ENCODE assay signal across 22 mouse cellular contexts in the genomic region with DNA sequence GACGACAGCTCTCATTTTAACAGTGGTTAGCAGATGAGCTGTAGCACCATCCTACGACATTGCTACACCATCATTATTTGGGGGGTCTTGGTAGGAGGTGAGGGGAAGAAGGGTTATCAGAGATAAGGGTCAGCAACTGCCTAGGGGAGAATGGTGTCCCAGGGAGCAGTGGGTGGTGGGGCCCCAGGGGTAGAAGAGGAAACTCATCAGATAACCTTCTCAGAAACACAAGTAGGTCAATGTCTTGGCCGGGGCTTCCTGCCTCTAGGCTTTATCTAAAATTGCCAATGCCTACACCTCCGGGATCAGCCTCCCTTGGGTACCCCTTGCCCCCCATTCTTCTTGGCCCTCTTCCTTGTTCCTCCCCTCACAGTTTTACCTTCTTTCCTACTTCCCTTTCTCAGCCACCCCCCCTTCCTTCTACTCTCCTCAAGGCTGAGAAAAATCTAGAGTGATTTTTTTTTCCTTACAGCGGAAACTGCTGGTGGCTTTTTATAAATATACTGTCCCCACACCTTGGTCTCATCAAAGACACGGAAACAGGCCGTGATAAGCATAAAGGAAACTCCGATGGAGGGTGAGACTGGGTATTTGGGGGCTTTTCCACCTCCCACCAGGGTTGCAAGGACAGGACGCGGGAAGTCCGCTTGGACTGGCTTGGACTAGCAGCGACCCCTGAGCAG. TPM values are rescaled to one million over a fixed set of nuclear protein-coding genes. Genes with fewer than 3 reads are reported as not detected.
DNase-seq lines count a peak whose midpoint lies in the region; ATAC-seq and TF ChIP-seq lines count a peak whose summit lies in the region.
"Had no signal": no experiment of that assay in that cellular context is flagged by ENCODE, and none has a peak within 500 bp of the region (broad histone marks: within the 10 kb centered on the region; RNA-seq: fewer than 3 reads in every experiment).

No protein-coding gene starts in this region.

- ATAC-seq in common myeloid progenitor, adult 5-6 weeks (replicated peaks; ENCODE audit: low read depth, poor library complexity, severe bottlenecking), result peak; percentile 47
- ATAC-seq in liver, embryonic 13.5 days (ENCODE audit: low read depth), result peak; percentile 36; the same call in 1 of the 2 replicates
- ATAC-seq in cerebellum, adult (ENCODE audit: insufficient number of reproducible peaks, low FRiP score, low TSS enrichment), result no peak
- ATAC-seq: midbrain, embryonic 16.5 days had no signal

- H3K27ac ChIP-seq in spleen, adult 2 months (ENCODE audit: insufficient read depth, low read length), result peak overlapping the region; percentile 61; the same call in 1 of the 2 replicates
- no peak overlapping the region for H3K27ac ChIP-seq in liver, embryonic 13.5 days
- H3K27ac ChIP-seq in embryonic facial prominence, embryonic 10.5 days (replicated peaks), result no peak overlapping the region
- H3K27ac ChIP-seq: embryonic facial prominence, embryonic 12.5 days; hindbrain, embryonic 15.5 days; macrophage had no signal

- no peak for TF ChIP-seq CTCF in spleen, adult 2 months (IDR thresholded peaks at IDR 0.05; ENCODE audit: extremely low read depth, insufficient read depth, insufficient read length, insufficient replicate concordance)

- no peaks in the 10 kb centered on the region for H3K36me3 ChIP-seq in spleen, adult 2 months (ENCODE audit: control insufficient read depth, insufficient read depth, low read length)
- H3K36me3 ChIP-seq in liver, embryonic 13.5 days, result no peaks in the 10 kb centered on the region
- H3K36me3 ChIP-seq in embryonic facial prominence, embryonic 10.5 days (replicated peaks), result no peaks in the 10 kb centered on the region
- H3K36me3 ChIP-seq: embryonic facial prominence, embryonic 12.5 days; hindbrain, embryonic 15.5 days had no signal

- 0 out of 2 replicates have a peak overlapping the region, but pooled peaks have one; percentile 9 for H3K4me3 ChIP-seq in spleen, adult 2 months (ENCODE audit: extremely low read depth, insufficient read depth, insufficient read length)
- H3K4me3 ChIP-seq in liver, embryonic 13.5 days (replicated peaks), result no peak overlapping the region
- H3K4me3 ChIP-seq in embryonic facial prominence, embryonic 10.5 days, result no peak overlapping the region
- H3K4me3 ChIP-seq: embryonic facial prominence, embryonic 12.5 days; hindbrain, embryonic 15.5 days had no signal

- TF ChIP-seq POLR2A in spleen, adult 2 months (IDR thresholded peaks at IDR 0.05; ENCODE audit: low read depth, low read length), result no peak

- no peak for DNase-seq in spleen, adult 2 months (ENCODE audit: low read depth in 1 of 2, low spot score in 2 of 2)
- no peak for DNase-seq in spleen, postnatal 4 days (ENCODE audit: low spot score in 2 of 2)
- no peak for DNase-seq in liver, embryonic 13.5 days
- peak; percentile 35 for DNase-seq in naive thymus-derived CD4-positive, alpha-beta T cell, adult 2 months (ENCODE audit: low read depth)
- DNase-seq in embryonic facial prominence, embryonic 10.5 days (ENCODE audit: low spot score), result no peak
- no peak for DNase-seq in ovary, postnatal 36 days (ENCODE audit: low spot score)
- DNase-seq: adrenal gland, adult 2 months; cerebellum, adult 11-12 months; cerebellum, postnatal 36 days; gastrocnemius, postnatal 14 days; heart, postnatal 14 days; kidney, adult 11 months; kidney, postnatal 14 days; lung, adult 2 months had no signal

- H3K9me3 ChIP-seq in liver, embryonic 13.5 days (replicated peaks), result no peaks in the 10 kb centered on the region
- no peaks in the 10 kb centered on the region for H3K9me3 ChIP-seq in embryonic facial prominence, embryonic 10.5 days
- H3K9me3 ChIP-seq: embryonic facial prominence, embryonic 12.5 days; hindbrain, embryonic 15.5 days had no signal

- WGBS in spleen, adult 2 months, result 27% methylated on average over 12 of the region's 12 CpGs
- 22% methylated on average over 12 of the region's 12 CpGs for WGBS in liver, embryonic 13.5 days (ENCODE audit: insufficient replicate concordance)
- WGBS in embryonic facial prominence, embryonic 10.5 days, result 84% methylated on average over 12 of the region's 12 CpGs

- no peaks in the 10 kb centered on the region for H3K27me3 ChIP-seq in spleen, adult 2 months (ENCODE audit: control insufficient read depth, insufficient read depth, low read length)
- no peaks in the 10 kb centered on the region for H3K27me3 ChIP-seq in liver, embryonic 13.5 days
- H3K27me3 ChIP-seq in embryonic facial prominence, embryonic 10.5 days (replicated peaks; ENCODE audit: low read depth, poor library complexity, severe bottlenecking), result no peaks in the 10 kb centered on the region
- H3K27me3 ChIP-seq: embryonic facial prominence, embryonic 12.5 days; hindbrain, embryonic 15.5 days had no signal

- no peak overlapping the region for H3K9ac ChIP-seq in liver, embryonic 13.5 days
- H3K9ac ChIP-seq: embryonic facial prominence, embryonic 12.5 days; hindbrain, embryonic 15.5 days had no signal

- H3K4me1 ChIP-seq in spleen, adult 2 months (ENCODE audit: control insufficient read depth, insufficient read depth, insufficient read length), result peaks cover 3% of the 10 kb centered on the region; the same call in 1 of the 2 replicates
- H3K4me1 ChIP-seq in liver, embryonic 13.5 days (replicated peaks), result peaks cover 16% of the 10 kb centered on the region
- H3K4me1 ChIP-seq in embryonic facial prominence, embryonic 10.5 days, result no peaks in the 10 kb centered on the region
- H3K4me1 ChIP-seq: embryonic facial prominence, embryonic 12.5 days; hindbrain, embryonic 15.5 days had no signal

- H3K4me2 ChIP-seq in liver, embryonic 13.5 days, result peak overlapping the region; percentile 7; the same call in 1 of the 2 replicates
- H3K4me2 ChIP-seq: embryonic facial prominence, embryonic 12.5 days; hindbrain, embryonic 15.5 days had no signal

RNA-seq across cellular contexts. Expression of a gene that starts 5.3 kb away (rescaled TPM):
- polyA plus RNA-seq in spleen, adult 2 months (2012; rRNA removed), result 6.1 and 7.9 TPM in 2 replicates
- 7.2 and 9.0 TPM in 2 replicates for total RNA-seq in common myeloid progenitor, adult 5-6 weeks (2017)
- polyA plus RNA-seq in liver, embryonic 13.5 days (2015; fragmentation: Nextera tagmentation; extraction: Ambion mirVana), result 1.4 and 1.8 TPM in 2 replicates
- polyA plus RNA-seq in embryonic facial prominence, embryonic 10.5 days (2016; fragmentation: Nextera tagmentation; extraction: Ambion mirVana), result 0.08 TPM in 1 of 2 replicates, not detected in the other
- total RNA-seq: gastrocnemius, postnatal 14 days; left cerebral cortex, adult 8-10 months had no signal
- polyA plus RNA-seq: midbrain, embryonic 16.5 days had no signal

RNA-seq across cellular contexts. Expression of a gene that starts 39.1 kb away (rescaled TPM):
- polyA plus RNA-seq in spleen, adult 2 months (2012; rRNA removed), result 0.36 and 0.55 TPM in 2 replicates
- not detected in 2 replicates for total RNA-seq in common myeloid progenitor, adult 5-6 weeks (2017)
- polyA plus RNA-seq in liver, embryonic 13.5 days (2015; fragmentation: Nextera tagmentation; extraction: Ambion mirVana), result not detected in 2 replicates
- polyA plus RNA-seq in embryonic facial prominence, embryonic 10.5 days (2016; fragmentation: Nextera tagmentation; extraction: Ambion mirVana), result not detected in 2 replicates
- total RNA-seq: adrenal gland, adult 2 months; gastrocnemius, postnatal 14 days; heart, postnatal 14 days had no signal
- polyA plus RNA-seq: adrenal gland, adult 2 months; limb, embryonic 11.5 days; lung, adult 2 months; macrophage had no signal

RNA-seq across cellular contexts. Expression of a gene that starts 39.3 kb away (rescaled TPM):
- polyA plus RNA-seq in spleen, adult 2 months (2012; rRNA removed), result 160 and 170 TPM in 2 replicates
- total RNA-seq in common myeloid progenitor, adult 5-6 weeks (2017), result 8.4 and 19.3 TPM in 2 replicates
- 98.2 and 119 TPM in 2 replicates for polyA plus RNA-seq in liver, embryonic 13.5 days (2015; fragmentation: Nextera tagmentation; extraction: Ambion mirVana)
- polyA plus RNA-seq in embryonic facial prominence, embryonic 10.5 days (2016; fragmentation: Nextera tagmentation; extraction: Ambion mirVana), result 0.30 and 0.32 TPM in 2 replicates

RNA-seq across cellular contexts. Expression of a gene that starts 59.6 kb away (rescaled TPM):
- polyA plus RNA-seq in spleen, adult 2 months (2012; rRNA removed), result 38.5 and 39.0 TPM in 2 replicates
- 17.0 and 17.7 TPM in 2 replicates for total RNA-seq in common myeloid progenitor, adult 5-6 weeks (2017)
- 13.7 and 15.2 TPM in 2 replicates for polyA plus RNA-seq in liver, embryonic 13.5 days (2015; fragmentation: Nextera tagmentation; extraction: Ambion mirVana)
- 24.9 and 25.7 TPM in 2 replicates for polyA plus RNA-seq in embryonic facial prominence, embryonic 10.5 days (2016; fragmentation: Nextera tagmentation; extraction: Ambion mirVana)

Comparison
In these comparisons a context has a peak if more than half of its experiments do, and no peak if none do; other contexts are left out.
1. RNA of a gene that starts 39.3 kb away (polyA plus RNA-seq): 160 to 170 TPM in spleen, adult 2 months and 98.2 to 119 TPM in liver, embryonic 13.5 days; 0.30 to 0.32 TPM in embryonic facial prominence, embryonic 10.5 days; every median in the first group is over 10 times any median in the second.